Mouse (Mus musculus): Measurements from ENCODE around the gene BC004004.

GRCm38 (mm10) chr17:29343241-29343640 is 74.7 kb downstream of the BC004004 start:
- TF ChIP-seq POU5F1 (IDR thresholded peaks at IDR 0.05; ENCODE audit: borderline replicate concordance, low read length) (no peak), CTCF (conservative IDR thresholded peaks at IDR 0.05; ENCODE audit: low read length) (no peak), NANOG (IDR thresholded peaks at IDR 0.05; ENCODE audit: borderline replicate concordance, low read length) (no peak)

Measured in E14TG2a.4 (cell line).